Mouse (Mus musculus): Measurements from ENCODE around the gene N4bp1. TPM values are rescaled to one million over a fixed set of nuclear protein-coding genes. Genes with fewer than 3 reads are reported as not detected.

N4bp1 gene
- total and polyA plus RNA-seq, 3 experiments: 12.2 to 15.6 (median 12.8) TPM

DNA sequence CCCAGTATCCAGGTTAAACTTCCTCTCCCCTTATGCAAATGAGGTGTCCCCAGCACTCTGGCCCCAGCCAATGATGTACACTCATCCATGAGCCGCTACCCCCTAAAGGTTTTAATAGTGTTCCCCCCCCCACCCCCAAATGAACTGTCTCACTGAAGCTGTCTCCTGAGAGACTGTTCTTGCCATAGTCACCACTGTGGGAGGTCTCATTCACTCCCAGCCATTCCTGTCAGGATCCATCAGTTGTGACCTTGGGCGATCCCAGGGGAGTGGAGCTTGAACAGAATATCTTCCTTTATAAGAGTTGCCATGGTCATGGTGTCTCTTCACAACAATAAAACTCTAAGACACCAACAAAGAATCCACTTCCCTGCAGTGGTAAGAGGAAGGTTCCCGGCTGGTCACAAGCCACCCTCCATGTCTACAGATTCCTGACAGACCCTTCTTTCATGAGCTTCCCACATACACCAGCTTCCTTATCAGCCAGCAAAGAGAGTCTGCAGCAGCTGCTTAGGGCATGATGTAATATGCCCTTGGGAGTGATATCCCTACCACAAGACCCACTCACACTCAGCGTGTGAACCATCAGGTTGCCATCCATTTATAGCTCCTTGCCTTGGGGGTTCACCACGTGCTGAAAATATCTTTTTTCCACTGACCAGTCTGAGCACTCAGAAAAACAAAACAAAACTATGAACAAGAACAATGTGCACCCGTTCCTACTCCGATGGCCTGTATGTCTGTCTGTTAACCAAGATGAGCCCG is 50.4 kb downstream of the N4bp1 start:
- Histone ChIP-seq H3K27me3 (replicated peaks) (no peaks in the 10 kb centered on the region), H3K27ac (ENCODE audit: insufficient read depth, low read depth) (no peak overlapping the region), H3K36me3 (replicated peaks in 1 of 2; ENCODE audit: control insufficient read depth in 1 of 2, insufficient read depth in 1 of 2, low read length in 1 of 2) (peaks cover 0 to 15% of the 10 kb centered on the region in 2 experiments), H3K4me1 (ENCODE audit: control insufficient read depth in 1 of 2, insufficient read depth in 2 of 2) (peaks cover 17 to 34% of the 10 kb centered on the region in 2 experiments), H3K9ac (ENCODE audit: insufficient read depth, low read depth) (no peak overlapping the region), H3K4me2 (ENCODE audit: insufficient read depth, low read depth, poor library complexity, severe bottlenecking) (no peak overlapping the region), H3K79me2 (replicated peaks; ENCODE audit: control insufficient read depth, extremely low read depth, insufficient read depth, poor library complexity, severe bottlenecking) (no peaks in the 10 kb centered on the region), H3K9me3 (replicated peaks; ENCODE audit: low read length) (peaks cover 4% of the 10 kb centered on the region), H3K4me3 (replicated peaks in 1 of 3; ENCODE audit: low read depth in 2 of 3, low read length in 2 of 3, poor library complexity in 1 of 3) (no peak overlapping the region)
- dilution Hi-C loops (cut with MboI; ENCODE audit: extremely low pct_ligation_motif_present, extremely low pct_unique_long_range_greater_than_20kb, low sequenced_read_pairs): no loop called here
- in situ Hi-C loops (cut with MboI; ENCODE audit: low pct_ligation_motif_present, low pct_unique_long_range_greater_than_20kb, low sequenced_read_pairs): no loop called here
- 0 out of 2 replicates have a peak, but pooled peaks have one; percentile 29 for TF ChIP-seq CHD2 (IDR thresholded peaks at IDR 0.05; ENCODE audit: low read length)
- TF ChIP-seq POLR2AphosphoS2 (IDR thresholded peaks at IDR 0.05; ENCODE audit: low read depth, low read length): no peak
- peak; percentile 72 for TF ChIP-seq EP300 (IDR thresholded peaks at IDR 0.05; ENCODE audit: low read length)
- TF ChIP-seq MEF2A (IDR thresholded peaks at IDR 0.05; ENCODE audit: borderline replicate concordance, low read depth, low read length): peak; percentile 96
- no peak for TF ChIP-seq ELF1 (IDR thresholded peaks at IDR 0.05; ENCODE audit: low read depth, low read length)
- peak; percentile 51; the same call in 1 of the 2 replicates for TF ChIP-seq TCF12 (IDR thresholded peaks at IDR 0.05; ENCODE audit: low read depth, low read length)
- peak; percentile 68 for TF ChIP-seq MAX (IDR thresholded peaks at IDR 0.05; ENCODE audit: low read length)
- TF ChIP-seq HCFC1 (IDR thresholded peaks at IDR 0.05; ENCODE audit: low read depth, low read length): no peak
- TF ChIP-seq NRF1 (IDR thresholded peaks at IDR 0.05; ENCODE audit: low read depth, low read length): no peak
- no peak for TF ChIP-seq ZNF384 (IDR thresholded peaks at IDR 0.05; ENCODE audit: low read depth, low read length)
- peak; percentile 60; the same call in 1 of the 2 replicates for TF ChIP-seq MYC (IDR thresholded peaks at IDR 0.05; ENCODE audit: low read depth, low read length)
- TF ChIP-seq ETS1 (conservative IDR thresholded peaks at IDR 0.05; ENCODE audit: low read depth, low read length): peak; percentile 94
- peak; percentile 88 for TF ChIP-seq BHLHE40 (IDR thresholded peaks at IDR 0.05; ENCODE audit: low read depth, low read length)
- no peak for TF ChIP-seq USF2 (conservative IDR thresholded peaks at IDR 0.05; ENCODE audit: low read depth, low read length)
- no peak for TF ChIP-seq E2F4 (IDR thresholded peaks at IDR 0.05; ENCODE audit: insufficient replicate concordance, low read depth, low read length)
- no peak for TF ChIP-seq ZKSCAN1 (IDR thresholded peaks at IDR 0.05; ENCODE audit: borderline replicate concordance, low read depth, low read length)
- peak; percentile 41; the same call in 1 of the 2 replicates for TF ChIP-seq IRF4 (IDR thresholded peaks at IDR 0.05; ENCODE audit: low read depth, low read length)
- no peak for TF ChIP-seq MXI1 (IDR thresholded peaks at IDR 0.05; ENCODE audit: low read depth, low read length)
- no peak for TF ChIP-seq USF1 (IDR thresholded peaks at IDR 0.05; ENCODE audit: low read depth, low read length)
- no peak for TF ChIP-seq UBTF (IDR thresholded peaks at IDR 0.05; ENCODE audit: low read depth, low read length)
- peak; percentile 55 for DNase-seq (ENCODE audit: extremely low read depth)

All from CH12.LX (cell line).